Comparison of ENCODE assay signal across 8 mouse cellular contexts in the genomic region with DNA sequence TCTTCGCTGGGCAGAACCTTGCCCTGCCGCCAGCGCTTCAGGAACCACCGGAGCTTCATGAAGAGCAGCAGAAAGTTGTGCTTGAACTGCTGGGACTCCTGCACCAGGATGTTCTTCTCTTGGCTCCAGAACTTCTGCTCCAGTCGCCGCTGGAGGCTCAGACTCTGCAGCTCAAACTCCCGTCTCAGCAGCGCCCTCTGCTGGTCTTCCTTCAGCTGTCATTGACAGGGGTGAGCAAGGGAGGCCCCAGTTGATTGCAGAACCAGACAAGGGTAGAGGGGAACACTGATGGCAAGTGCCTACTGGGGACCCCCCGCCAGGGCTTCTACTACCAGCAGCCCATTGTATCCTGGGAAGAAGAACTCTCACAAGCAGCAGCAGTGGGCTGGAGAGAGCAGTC. TPM values are rescaled to one million over a fixed set of nuclear protein-coding genes. Genes with fewer than 3 reads are reported as not detected.
DNase-seq lines count a peak whose midpoint lies in the region; ATAC-seq and TF ChIP-seq lines count a peak whose summit lies in the region.
"Had no signal": no experiment of that assay in that cellular context is flagged by ENCODE, and none has a peak within 500 bp of the region (broad histone marks: within the 10 kb centered on the region; RNA-seq: fewer than 3 reads in every experiment).

No protein-coding gene starts in this region.

- H3K4me3 ChIP-seq in hindbrain, postnatal 0 days (ENCODE audit: low read length): no peak overlapping the region
- H3K4me3 ChIP-seq in midbrain, embryonic 14.5 days (replicated peaks; ENCODE audit: low read depth, low read length): no peak overlapping the region
- H3K4me3 ChIP-seq: neural tube, embryonic 12.5 days had no signal

- intact Hi-C loops in left cerebral cortex, postnatal 25 days (cut with DNase I): no loop called here

- H3K4me1 ChIP-seq in hindbrain, postnatal 0 days (ENCODE audit: insufficient read depth, low read length): no peaks in the 10 kb centered on the region
- no peaks in the 10 kb centered on the region for H3K4me1 ChIP-seq in midbrain, embryonic 14.5 days (ENCODE audit: control insufficient read depth, insufficient read depth, low read length)
- H3K4me1 ChIP-seq: neural tube, embryonic 12.5 days had no signal

- peaks cover 78% of the 10 kb centered on the region for H3K36me3 ChIP-seq in hindbrain, postnatal 0 days (ENCODE audit: insufficient read depth, low read length)
- H3K36me3 ChIP-seq in midbrain, embryonic 14.5 days (ENCODE audit: control insufficient read depth, insufficient read depth, low read length): peaks cover 90% of the 10 kb centered on the region

- H3K9me3 ChIP-seq in hindbrain, postnatal 0 days (ENCODE audit: low read length): no peaks in the 10 kb centered on the region
- H3K9me3 ChIP-seq in midbrain, embryonic 14.5 days (ENCODE audit: control insufficient read depth, low read length): no peaks in the 10 kb centered on the region
- H3K9me3 ChIP-seq: neural tube, embryonic 12.5 days had no signal

- H3K9ac ChIP-seq in hindbrain, postnatal 0 days (replicated peaks; ENCODE audit: low read length): no peak overlapping the region
- H3K9ac ChIP-seq in midbrain, embryonic 14.5 days (replicated peaks; ENCODE audit: low read length): no peak overlapping the region
- H3K9ac ChIP-seq: neural tube, embryonic 12.5 days had no signal

- H3K27ac ChIP-seq in hindbrain, postnatal 0 days: no peak overlapping the region
- no peak overlapping the region for H3K27ac ChIP-seq in midbrain, embryonic 14.5 days (replicated peaks; ENCODE audit: low read depth, low read length)
- H3K27ac ChIP-seq: neural tube, embryonic 12.5 days had no signal

- H3K27me3 ChIP-seq in hindbrain, postnatal 0 days (ENCODE audit: insufficient read depth, low read length): no peaks in the 10 kb centered on the region
- H3K27me3 ChIP-seq in midbrain, embryonic 14.5 days (ENCODE audit: control insufficient read depth, insufficient read depth, low read length): no peaks in the 10 kb centered on the region
- H3K27me3 ChIP-seq: neural tube, embryonic 12.5 days had no signal

- DNase-seq in WW6 (ENCODE audit: low read depth, low spot score): peak; percentile 79
- peak; percentile 86 for DNase-seq in cerebellum, adult 8-10 months
- DNase-seq in hindbrain, postnatal 0 days (ENCODE audit: low spot score): peak; percentile 90
- peak; percentile 81 for DNase-seq in left cerebral cortex, postnatal 25 days (ENCODE audit: low spot score in 2 of 2)
- peak; percentile 90 for DNase-seq in midbrain, embryonic 14.5 days
- peak; percentile 83 to 93 for DNase-seq in spleen, postnatal 10 days (ENCODE audit: low spot score in 2 of 2)

- WGBS in hindbrain, postnatal 0 days: 40% methylated on average over 9 of the region's 9 CpGs
- 44% methylated on average over 9 of the region's 9 CpGs for WGBS in midbrain, embryonic 14.5 days

- peak; percentile 84 for ATAC-seq in frontal cortex, adult (ENCODE audit: low TSS enrichment)
- peak; percentile 76; the same call in 1 of the 2 replicates for ATAC-seq in hindbrain, postnatal 0 days
- ATAC-seq in midbrain, embryonic 14.5 days (ENCODE audit: low FRiP score, low TSS enrichment): peak; percentile 53; the same call in 1 of the 2 replicates

- peak; percentile 92 for TF ChIP-seq CTCF in hindbrain, postnatal 0 days (IDR thresholded peaks at IDR 0.05; ENCODE audit: low read depth)

- H3K4me2 ChIP-seq in hindbrain, postnatal 0 days (ENCODE audit: low read depth, low read length): no peak overlapping the region
- H3K4me2 ChIP-seq in midbrain, embryonic 14.5 days (ENCODE audit: low read length): no peak overlapping the region
- H3K4me2 ChIP-seq: neural tube, embryonic 12.5 days had no signal

RNA-seq across cellular contexts. Expression of gene Dsn1, which starts 23.9 kb away (rescaled TPM):
- 6.3 and 9.5 TPM in 2 replicates for total RNA-seq in hindbrain, postnatal 0 days (2014; rRNA removed)
- polyA plus RNA-seq in hindbrain, postnatal 0 days (2015; fragmentation: Nextera tagmentation; extraction: Ambion mirVana): 11.9 and 12.7 TPM in 2 replicates
- 1 to 10 TPM; 4.7 TPM for total RNA-seq in left cerebral cortex, postnatal 25 days (2021)
- polyA plus RNA-seq in midbrain, embryonic 14.5 days (2014; fragmentation: Nextera tagmentation; extraction: Ambion mirVana): 7.6 and 13.7 TPM in 2 replicates

RNA-seq across cellular contexts. Expression of gene Ndrg3, which starts 38.9 kb away (rescaled TPM):
- 177 and 183 TPM in 2 replicates for total RNA-seq in hindbrain, postnatal 0 days (2014; rRNA removed)
- 162 and 167 TPM in 2 replicates for polyA plus RNA-seq in hindbrain, postnatal 0 days (2015; fragmentation: Nextera tagmentation; extraction: Ambion mirVana)
- 100 to 1,000 TPM; 509 to 517 TPM for total RNA-seq in left cerebral cortex, postnatal 25 days (2021)
- polyA plus RNA-seq in midbrain, embryonic 14.5 days (2014; fragmentation: Nextera tagmentation; extraction: Ambion mirVana): 99.3 and 105 TPM in 2 replicates

RNA-seq across cellular contexts. Expression of gene Soga1, which starts 48.2 kb away (rescaled TPM):
- 120 and 151 TPM in 2 replicates for total RNA-seq in hindbrain, postnatal 0 days (2014; rRNA removed)
- polyA plus RNA-seq in hindbrain, postnatal 0 days (2015; fragmentation: Nextera tagmentation; extraction: Ambion mirVana): 3.5 and 3.6 TPM in 2 replicates
- total RNA-seq in left cerebral cortex, postnatal 25 days (2021): 10 to 100 TPM; 19.8 to 24.6 TPM
- polyA plus RNA-seq in midbrain, embryonic 14.5 days (2014; fragmentation: Nextera tagmentation; extraction: Ambion mirVana): 12.0 and 13.1 TPM in 2 replicates

RNA-seq across cellular contexts. Expression of gene Tldc2, which starts 56.1 kb away (rescaled TPM):
- total RNA-seq in hindbrain, postnatal 0 days (2014; rRNA removed): not detected in 2 replicates
- 0.43 TPM in 1 of 2 replicates, not detected in the other for polyA plus RNA-seq in hindbrain, postnatal 0 days (2015; fragmentation: Nextera tagmentation; extraction: Ambion mirVana)
- total RNA-seq in left cerebral cortex, postnatal 25 days (2021): not detected
- polyA plus RNA-seq in midbrain, embryonic 14.5 days (2014; fragmentation: Nextera tagmentation; extraction: Ambion mirVana): not detected in 2 replicates
- polyA plus RNA-seq: neural tube, embryonic 12.5 days had no signal
